Mouse (Mus musculus) heart, adult 11 months (tissue): Measurements from ENCODE around the gene Dppa2.

Experiments
- DNase-seq: peaks from one replicate; pipeline ENCODE4 v3.0.0; 2022

The Dppa2 gene

GRCm38 (mm10) chr16:48344193-48344592 is 40.5 kb downstream of the Dppa2 start:
- DNase-seq, result no peak

GRCm38 (mm10) chr16:48347246-48347645 is 43.5 kb downstream of the Dppa2 start:
- DNase-seq, result no peak

GRCm38 (mm10) chr16:48355716-48356115 is 52.0 kb downstream of the Dppa2 start:
- DNase-seq, result peak; percentile 66

GRCm38 (mm10) chr16:48356417-48356816 is 52.7 kb downstream of the Dppa2 start:
- peak; percentile 91 for DNase-seq

- DNase-seq, result no peak
Observed at GRCm38 (mm10) chr16:48360887-48361286, 57.2 kb downstream of the Dppa2 start.

- DNase-seq, result no peak
Observed at GRCm38 (mm10) chr16:48366801-48367200, 63.1 kb downstream of the Dppa2 start.

GRCm38 (mm10) chr16:48368096-48368495 is 64.4 kb downstream of the Dppa2 start:
- peak; percentile 85 for DNase-seq
